Mouse (Mus musculus) heart, adult 2 months (tissue): ENCODE measurements at regions not wholly inside any gene's neighbourhood (a gene's known extent, or its start where the extent isn't known, plus 50 kb on each side); places are given as distances from the start of the nearest gene placed in this dataset.

ENCODE experiments used
- CTCF ChIP-seq: fragments of 200-600 bp; IDR thresholded peaks from 2 replicates; pipeline ENCODE4 v1.8.1; 2022; ENCODE audit warnings: antibody characterized with exemption, mild to moderate bottlenecking, moderate library complexity
- EP300 ChIP-seq: fragments of 200-500 bp; IDR thresholded peaks from 2 replicates; pipeline ENCODE4 v1.6.1; 2011; ENCODE audit warnings: low read depth, low read length, control low read depth; ENCODE audit not compliant: insufficient read depth
- POLR2A ChIP-seq: fragments of 200-500 bp; IDR thresholded peaks from 2 replicates; pipeline ENCODE4 v1.6.1; 2011; ENCODE audit warnings: mild to moderate bottlenecking, low read depth, low read length, control low read depth; ENCODE audit not compliant: insufficient read depth

- TF ChIP-seq CTCF (no peak), EP300 (no peak), POLR2A (no peak)
Observed at GRCm38 (mm10) chr4:150717866-150718265, 65.9 kb upstream of the Slc45a1 start.
